Mouse (Mus musculus): ENCODE results near the gene Epb41l1. TPM values are rescaled to one million over a fixed set of nuclear protein-coding genes. Genes with fewer than 3 reads are reported as not detected.
A peak's percentile ranks its signal among the peaks of the same experiment; 100 is the strongest.

Gene Epb41l1
- total and polyA plus RNA-seq, 3 experiments: 7.3 to 8.2 (median 7.6) TPM

GRCm38 (mm10) chr2:156417194-156417593 is 3.5 kb upstream of the Epb41l1 start:
- H3K4me3 ChIP-seq: no peak overlapping the region
- DNase-seq: no peak
- TF ChIP-seq EP300 (IDR thresholded peaks at IDR 0.05; ENCODE audit: insufficient read depth, low read depth, low read length) (no peak), POLR2A (IDR thresholded peaks at IDR 0.05; ENCODE audit: insufficient read depth, low read depth, low read length) (no peak), CTCF (IDR thresholded peaks at IDR 0.05) (no peak)
- H3K36me3 ChIP-seq (ENCODE audit: control insufficient read depth, insufficient read depth, low read length): no peaks in the 10 kb centered on the region
- peaks cover 2% of the 10 kb centered on the region for H3K4me1 ChIP-seq (ENCODE audit: control insufficient read depth, insufficient read depth, low read length)
- no peak overlapping the region for H3K27ac ChIP-seq
- H3K27me3 ChIP-seq (ENCODE audit: control insufficient read depth, insufficient read depth, low read length): peaks cover 12% of the 10 kb centered on the region
- H3K79me2 ChIP-seq (replicated peaks; ENCODE audit: control insufficient read depth, insufficient read depth, low read length): no peaks in the 10 kb centered on the region
- H3K9ac ChIP-seq (ENCODE audit: low read depth, low read length): no peak overlapping the region
- 55% methylated on average over 1 of the region's 1 CpGs for WGBS
- intact Hi-C loops (cut with DNase I): loop anchor here (5.0 kb wide), 1 partner anchor 45 kb away; no protein-coding TSS in a partner anchor

- Histone ChIP-seq H3K4me1 (ENCODE audit: control insufficient read depth, insufficient read depth, low read length) (peaks cover 2% of the 10 kb centered on the region), H3K27ac (no peak overlapping the region), H3K36me3 (ENCODE audit: control insufficient read depth, insufficient read depth, low read length) (no peaks in the 10 kb centered on the region), H3K9ac (ENCODE audit: low read depth, low read length) (no peak overlapping the region), H3K27me3 (ENCODE audit: control insufficient read depth, insufficient read depth, low read length) (peaks cover 12% of the 10 kb centered on the region), H3K4me3 (no peak overlapping the region), H3K79me2 (replicated peaks; ENCODE audit: control insufficient read depth, insufficient read depth, low read length) (no peaks in the 10 kb centered on the region)
- intact Hi-C loops (cut with DNase I): loop anchor here (5.0 kb wide), 1 partner anchor 44 kb away; no protein-coding TSS in a partner anchor
- TF ChIP-seq POLR2A (IDR thresholded peaks at IDR 0.05; ENCODE audit: insufficient read depth, low read depth, low read length) (no peak), EP300 (IDR thresholded peaks at IDR 0.05; ENCODE audit: insufficient read depth, low read depth, low read length) (no peak), CTCF (IDR thresholded peaks at IDR 0.05) (no peak)
- 69% methylated on average over 5 of the region's 5 CpGs for WGBS
- no peak for DNase-seq
These were observed 2.2 kb upstream of the Epb41l1 start for GRCm38 (mm10) chr2:156418467-156418866.

DNA sequence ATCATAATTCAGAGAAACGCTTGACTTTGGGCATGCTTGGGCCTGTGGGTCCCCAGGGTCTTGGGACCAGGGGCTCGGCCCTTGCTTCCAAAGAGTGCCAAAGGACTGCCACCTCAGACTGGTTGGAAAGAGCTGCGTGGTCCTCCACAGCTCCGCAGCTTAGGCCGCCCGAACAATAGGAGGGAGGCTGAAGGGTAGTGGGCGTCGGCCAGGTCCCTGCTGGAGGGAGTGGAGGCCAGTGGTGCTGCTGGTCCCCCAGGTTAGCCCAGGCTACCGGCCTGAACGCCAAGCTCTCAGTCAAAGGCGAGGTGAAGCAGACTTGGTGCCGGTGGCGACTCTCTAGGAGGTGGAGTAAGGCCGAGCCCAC is 399 bp upstream of the Epb41l1 start:
- 33% methylated on average over 14 of the region's 14 CpGs for WGBS
- Histone ChIP-seq H3K9ac (ENCODE audit: low read depth, low read length) (peak overlapping the region; percentile 50), H3K4me3 (peak overlapping the region; percentile 58), H3K36me3 (ENCODE audit: control insufficient read depth, insufficient read depth, low read length) (no peaks in the 10 kb centered on the region), H3K27me3 (ENCODE audit: control insufficient read depth, insufficient read depth, low read length) (peaks cover 12% of the 10 kb centered on the region), H3K79me2 (replicated peaks; ENCODE audit: control insufficient read depth, insufficient read depth, low read length) (no peaks in the 10 kb centered on the region), H3K4me1 (ENCODE audit: control insufficient read depth, insufficient read depth, low read length) (peaks cover 2% of the 10 kb centered on the region), H3K27ac (no peak overlapping the region; the same call in 1 of the 2 replicates)
- DNase-seq: no peak
- intact Hi-C loops (cut with DNase I): loop anchor here (5.0 kb wide), 1 partner anchor 92 kb away; no protein-coding TSS in a partner anchor
- TF ChIP-seq POLR2A (IDR thresholded peaks at IDR 0.05; ENCODE audit: insufficient read depth, low read depth, low read length): no peak
- TF ChIP-seq EP300 (IDR thresholded peaks at IDR 0.05; ENCODE audit: insufficient read depth, low read depth, low read length): no peak
- no peak for TF ChIP-seq CTCF (IDR thresholded peaks at IDR 0.05)

- peaks cover 2% of the 10 kb centered on the region for H3K4me1 ChIP-seq (ENCODE audit: control insufficient read depth, insufficient read depth, low read length)
- WGBS: 1% methylated on average over 36 of the region's 36 CpGs
These were observed 837 bp downstream of the Epb41l1 start for GRCm38 (mm10) chr2:156421381-156422110.

GRCm38 (mm10) chr2:156422631-156423030 is 1.9 kb downstream of the Epb41l1 start:
- peaks cover 12% of the 10 kb centered on the region for H3K27me3 ChIP-seq (ENCODE audit: control insufficient read depth, insufficient read depth, low read length)
- DNase-seq: no peak
- 7% methylated on average over 8 of the region's 8 CpGs for WGBS
- H3K36me3 ChIP-seq (ENCODE audit: control insufficient read depth, insufficient read depth, low read length): no peaks in the 10 kb centered on the region
- H3K79me2 ChIP-seq (replicated peaks; ENCODE audit: control insufficient read depth, insufficient read depth, low read length): no peaks in the 10 kb centered on the region
- H3K4me3 ChIP-seq: no peak overlapping the region
- no peak for TF ChIP-seq POLR2A (IDR thresholded peaks at IDR 0.05; ENCODE audit: insufficient read depth, low read depth, low read length)
- no peak for TF ChIP-seq CTCF (IDR thresholded peaks at IDR 0.05)
- TF ChIP-seq EP300 (IDR thresholded peaks at IDR 0.05; ENCODE audit: insufficient read depth, low read depth, low read length): no peak
- H3K27ac ChIP-seq: no peak overlapping the region
- H3K9ac ChIP-seq (ENCODE audit: low read depth, low read length): no peak overlapping the region
- intact Hi-C loops (cut with DNase I): loop anchor here (5.0 kb wide), 1 partner anchor 90 kb away; no protein-coding TSS in a partner anchor
- H3K4me1 ChIP-seq (ENCODE audit: control insufficient read depth, insufficient read depth, low read length): peaks cover 2% of the 10 kb centered on the region

More at GRCm38 (mm10) chr2:156421381-156422110, 837 bp downstream of the Epb41l1 start:
- Histone ChIP-seq H3K27ac (no peak overlapping the region), H3K36me3 (ENCODE audit: control insufficient read depth, insufficient read depth, low read length) (no peaks in the 10 kb centered on the region), H3K27me3 (ENCODE audit: control insufficient read depth, insufficient read depth, low read length) (peaks cover 12% of the 10 kb centered on the region), H3K9ac (ENCODE audit: low read depth, low read length) (peak overlapping the region; percentile 50), H3K79me2 (replicated peaks; ENCODE audit: control insufficient read depth, insufficient read depth, low read length) (no peaks in the 10 kb centered on the region), H3K4me3 (peak overlapping the region; percentile 58)
- peak; percentile 18 to 30 for DNase-seq
- no peak for TF ChIP-seq EP300 (IDR thresholded peaks at IDR 0.05; ENCODE audit: insufficient read depth, low read depth, low read length)
- no peak for TF ChIP-seq CTCF (IDR thresholded peaks at IDR 0.05)
- TF ChIP-seq POLR2A (IDR thresholded peaks at IDR 0.05; ENCODE audit: insufficient read depth, low read depth, low read length): no peak
- intact Hi-C loops (cut with DNase I): loop anchor here (5.0 kb wide), 1 partner anchor 91 kb away; no protein-coding TSS in a partner anchor

DNA sequence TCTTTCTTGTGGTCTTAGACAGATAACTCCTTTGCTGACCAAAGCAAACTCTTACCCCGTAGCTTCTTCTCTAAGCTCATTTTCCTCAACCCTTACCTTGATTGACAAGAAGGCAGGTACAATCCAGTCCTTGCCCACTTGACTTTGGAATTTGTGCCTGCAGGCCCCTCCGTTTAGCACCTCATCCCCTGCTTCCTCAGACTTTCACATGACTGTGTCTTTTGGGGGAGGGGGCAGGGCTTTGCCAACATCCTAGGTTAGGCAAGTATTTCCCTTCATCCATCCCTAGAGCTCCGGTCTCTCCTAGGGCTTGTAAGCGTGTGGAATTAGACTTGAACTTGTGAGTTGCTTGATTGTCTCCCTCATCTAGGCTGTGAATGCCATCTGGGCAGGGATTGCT is 3.0 kb downstream of the Epb41l1 start:
- H3K79me2 ChIP-seq (replicated peaks; ENCODE audit: control insufficient read depth, insufficient read depth, low read length): no peaks in the 10 kb centered on the region
- H3K4me1 ChIP-seq (ENCODE audit: control insufficient read depth, insufficient read depth, low read length): peaks cover 2% of the 10 kb centered on the region
- no peak overlapping the region for H3K4me3 ChIP-seq
- no peaks in the 10 kb centered on the region for H3K36me3 ChIP-seq (ENCODE audit: control insufficient read depth, insufficient read depth, low read length)
- peaks cover 10% of the 10 kb centered on the region for H3K27me3 ChIP-seq (ENCODE audit: control insufficient read depth, insufficient read depth, low read length)
- H3K9ac ChIP-seq (ENCODE audit: low read depth, low read length): no peak overlapping the region
- no peak overlapping the region for H3K27ac ChIP-seq
- TF ChIP-seq EP300 (IDR thresholded peaks at IDR 0.05; ENCODE audit: insufficient read depth, low read depth, low read length) (no peak), POLR2A (IDR thresholded peaks at IDR 0.05; ENCODE audit: insufficient read depth, low read depth, low read length) (no peak), CTCF (IDR thresholded peaks at IDR 0.05) (no peak)
- 88% methylated on average over 4 of the region's 4 CpGs for WGBS
- intact Hi-C loops (cut with DNase I): loop anchor here (5.0 kb wide), 1 partner anchor 89 kb away; no protein-coding TSS in a partner anchor
- no peak for DNase-seq

All from heart, adult 2 months (tissue).